Mouse (Mus musculus) naive thymus-derived CD4-positive, alpha-beta T cell, adult 5 months (primary cell): ENCODE measurements around the gene Nes. TPM values are rescaled to one million over a fixed set of nuclear protein-coding genes. Genes with fewer than 3 reads are reported as not detected.

Experiments used
- polyA plus RNA-seq: library from polyadenylated mRNA; unstranded; fragments of 100-300 nt; shearing (Covaris generic); gene quantifications from one replicate; pipeline ENCODE4 v1.2.1, GENCODE M21; 2017

Nes gene
- 0.10 TPM for polyA plus RNA-seq

DNA sequence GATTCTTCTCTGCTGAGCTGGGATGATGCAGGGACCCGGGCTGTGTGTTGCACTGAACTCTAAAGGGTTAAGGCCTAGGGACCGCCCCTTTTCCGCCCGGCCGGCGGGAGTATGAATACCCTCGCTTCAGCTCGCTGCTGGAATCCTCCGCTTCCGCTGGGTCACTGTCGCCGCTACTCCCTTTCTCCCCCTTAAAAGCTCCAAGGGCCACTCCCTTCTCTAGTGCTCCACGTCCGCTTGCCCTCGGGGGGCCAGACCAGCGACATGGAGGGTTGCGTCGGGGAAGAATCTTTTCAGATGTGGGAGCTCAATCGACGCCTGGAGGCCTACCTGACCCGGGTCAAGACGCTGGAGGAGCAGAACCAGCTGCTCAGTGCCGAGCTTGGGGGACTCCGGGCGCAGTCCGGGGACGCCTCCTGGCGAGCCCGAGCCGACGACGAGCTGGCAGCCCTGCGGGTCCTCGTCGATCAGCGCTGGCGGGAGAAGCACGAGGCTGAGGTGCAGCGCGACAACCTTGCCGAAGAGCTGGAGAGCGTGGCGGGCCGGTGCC, at the start of gene Nes:
Nes (plus strand) TSS at position 140 of the 550 bp plus-strand sequence.

GRCm38 (mm10) chr3:87930078-87930795, 40.6 kb upstream of the Nes start, which contains the start of the genes Isg20l2 and Rrnad1:
TSS of gene Isg20l2 (plus strand) at chr3:87930314.
TSS of gene Rrnad1 (minus strand) at chr3:87930717.

DNA sequence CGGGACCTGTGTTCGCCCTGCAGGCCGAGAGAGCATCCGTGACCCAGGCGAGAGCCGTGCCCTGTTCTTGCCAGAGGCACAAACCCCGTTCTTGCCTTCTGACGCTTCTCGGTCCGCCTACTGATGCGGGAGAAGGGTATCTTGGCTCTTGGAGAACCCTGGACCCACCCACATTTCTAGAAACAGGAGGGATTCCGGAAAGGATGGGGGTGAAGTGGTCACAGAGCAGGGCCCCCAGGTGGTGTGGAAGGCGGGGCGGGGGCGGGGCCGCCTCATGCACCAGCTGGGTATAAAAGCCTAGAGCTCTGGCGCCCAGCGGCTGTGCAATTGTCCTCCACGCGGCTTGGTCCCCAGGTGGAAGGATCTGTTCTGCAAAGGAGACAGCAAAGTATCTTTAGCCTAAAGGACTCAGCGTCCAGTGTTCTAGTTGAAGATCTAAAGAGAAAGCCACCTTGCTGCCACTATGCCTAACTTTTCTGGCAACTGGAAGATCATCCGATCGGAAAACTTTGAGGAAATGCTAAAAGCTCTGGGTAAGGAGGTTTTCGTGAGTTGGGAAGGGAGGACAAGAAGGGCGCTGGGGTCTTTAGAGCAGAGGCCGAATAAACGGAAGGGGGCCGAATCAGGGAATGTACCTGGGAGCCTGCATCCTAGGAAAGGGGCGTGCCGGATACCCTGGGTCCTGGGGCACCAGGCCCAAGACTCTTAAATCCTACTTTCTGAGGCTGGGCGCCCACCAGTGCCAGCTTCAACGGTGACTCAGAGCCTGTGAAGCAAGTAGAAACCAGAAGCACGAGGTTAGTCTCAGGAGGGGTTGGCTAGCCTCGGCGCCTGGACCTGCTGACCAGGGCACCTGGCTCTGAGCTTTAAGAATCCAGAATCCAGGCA, 22.3 kb upstream of the Nes start, which contains the start of gene Crabp2:
Crabp2 (plus strand) TSS at position 289 of the 888 bp plus-strand sequence.

GRCm38 (mm10) chr3:88000181-88000580, 29.3 kb downstream of the Nes start, which contains the start of gene Bcan:
TSS of gene Bcan (minus strand) at chr3:88000230.

GRCm38 (mm10) chr3:88027434-88028186, 56.7 kb downstream of the Nes start, which contains the start of gene Hapln2:
TSS of gene Hapln2 (minus strand) at chr3:88027583.

Other genes starting within 250 kb of the Nes start
- gene Lrrc71, start 222.5 kb upstream of the Nes start, polyA plus RNA-seq: 0.29 TPM
- gene Ntrk1, start 175.9 kb upstream of the Nes start, polyA plus RNA-seq: not detected
- gene Insrr, start 174.1 kb upstream of the Nes start, polyA plus RNA-seq: not detected
- gene Pear1, start 146.8 kb upstream of the Nes start, polyA plus RNA-seq: 20.4 TPM
- 585 TPM for gene Sh2d2a, start 124.3 kb upstream of the Nes start, polyA plus RNA-seq
- 19.8 TPM for gene Prcc, start 85.5 kb upstream of the Nes start, polyA plus RNA-seq
- gene Hdgf, start 64.8 kb upstream of the Nes start, polyA plus RNA-seq: 154 TPM
- 125 TPM for gene Mrpl24, start 51.6 kb upstream of the Nes start, polyA plus RNA-seq
- gene Isg20l2, start 40.8 kb upstream of the Nes start, polyA plus RNA-seq: 39.1 TPM
- 20.3 TPM for gene Rrnad1, start 40.4 kb upstream of the Nes start, polyA plus RNA-seq
- not detected for gene Crabp2, start 22.4 kb upstream of the Nes start, polyA plus RNA-seq
- gene Bcan, start 29.2 kb downstream of the Nes start, polyA plus RNA-seq: not detected
- gene Hapln2, start 56.5 kb downstream of the Nes start, polyA plus RNA-seq: not detected
- 28.3 TPM for gene Gpatch4, start 72.0 kb downstream of the Nes start, polyA plus RNA-seq
- gene Naxe, start 87.4 kb downstream of the Nes start, polyA plus RNA-seq: 37.9 TPM
- not detected for gene Ttc24, start 107.2 kb downstream of the Nes start, polyA plus RNA-seq
- gene Iqgap3, start 110.9 kb downstream of the Nes start, polyA plus RNA-seq: 0.09 TPM
- 279 TPM for gene Mef2d, start 171.3 kb downstream of the Nes start, polyA plus RNA-seq